In the genomic region with DNA sequence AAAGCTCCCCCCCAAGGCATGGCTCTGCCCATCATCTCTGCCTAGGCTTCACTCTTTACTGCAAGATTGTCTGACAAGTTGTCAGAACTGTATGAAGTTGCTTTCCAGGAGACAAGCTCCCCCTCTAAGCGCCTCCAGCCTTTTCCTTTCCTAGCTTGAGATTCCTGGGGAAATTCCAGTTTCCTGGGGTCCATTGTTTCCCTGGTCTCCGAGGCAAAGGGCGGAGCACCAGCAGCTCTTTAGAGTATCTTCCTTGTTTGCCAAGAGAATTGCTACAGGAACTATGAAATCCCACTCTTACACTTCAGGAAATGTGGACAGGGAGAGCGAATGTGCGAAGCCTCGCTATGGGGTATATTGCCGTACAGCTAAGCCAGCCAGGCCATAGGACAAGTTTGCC, we compare ENCODE assay signal across 14 mouse cellular contexts.
DNase-seq lines count a peak whose midpoint lies in the region; ATAC-seq and TF ChIP-seq lines count a peak whose summit lies in the region.
"Had no signal": no experiment of that assay in that cellular context is flagged by ENCODE, and none has a peak within 500 bp of the region (broad histone marks: within the 10 kb centered on the region; RNA-seq: fewer than 3 reads in every experiment).

No protein-coding gene starts in this region.

- H3K27ac ChIP-seq in lung, postnatal 0 days (ENCODE audit: low read length): 0 out of 2 replicates have a peak overlapping the region, but pooled peaks have one; percentile 3
- H3K27ac ChIP-seq: liver, embryonic 14.5 days had no signal

- TF ChIP-seq EP300 in lung, postnatal 0 days (IDR thresholded peaks at IDR 0.05): peak; percentile 52

- 33% methylated on average over 7 of the region's 7 CpGs for WGBS in lung, postnatal 0 days
- 50% methylated on average over 7 of the region's 7 CpGs for WGBS in lung, adult 2 months

- H3K27me3 ChIP-seq in lung, postnatal 0 days (replicated peaks; ENCODE audit: insufficient read depth, low read length): no peaks in the 10 kb centered on the region
- H3K27me3 ChIP-seq: megakaryocyte, embryonic 14.5 days had no signal

- H3K4me3 ChIP-seq in lung, postnatal 0 days (ENCODE audit: low read depth, low read length): no peak overlapping the region
- H3K4me3 ChIP-seq in lung, adult 2 months (replicated peaks; ENCODE audit: extremely low read depth, low read depth, low read length): no peak overlapping the region
- H3K4me3 ChIP-seq: megakaryocyte, embryonic 14.5 days; myocyte had no signal

- H3K9ac ChIP-seq in lung, postnatal 0 days (replicated peaks; ENCODE audit: low read depth): no peak overlapping the region
- H3K9ac ChIP-seq: liver, embryonic 14.5 days had no signal

- intact Hi-C loops in heart, postnatal 36 days (cut with DNase I): loop anchor here (1.0 kb wide), 1 partner anchor 108 kb away; the partner anchor contains the start of gene Tnfaip3
- intact Hi-C loops in heart, postnatal 10 days (cut with DNase I): loop anchor here (2.0 kb wide), 1 partner anchor 51 kb away; no protein-coding TSS in a partner anchor

- TF ChIP-seq POLR2A in lung, adult 2 months (IDR thresholded peaks at IDR 0.05; ENCODE audit: borderline replicate concordance, extremely low read depth, low read depth, low read length): no peak

- no peak overlapping the region for H3K4me2 ChIP-seq in lung, postnatal 0 days (replicated peaks; ENCODE audit: low read depth, low read length)

- peaks cover 7% of the 10 kb centered on the region; the same call in 1 of the 2 replicates for H3K4me1 ChIP-seq in lung, postnatal 0 days (ENCODE audit: insufficient read depth, low read depth, low read length)
- H3K4me1 ChIP-seq in lung, adult 2 months (ENCODE audit: control insufficient read depth, insufficient read depth, low read length): peaks cover 14% of the 10 kb centered on the region

- peak; percentile 49 for DNase-seq in heart, adult 8-10 months (ENCODE audit: low spot score)
- no peak for DNase-seq in heart, postnatal 36 days
- DNase-seq in lung, postnatal 0 days (ENCODE audit: low spot score): peak; percentile 56
- DNase-seq in lung, adult 2 months: no peak
- peak; percentile 31 to 32 for DNase-seq in heart, postnatal 10 days
- DNase-seq in lung, postnatal 25 days (ENCODE audit: low spot score): peak; percentile 36
- DNase-seq in right cerebral cortex, postnatal 4 days: no peak
- no peak for DNase-seq in layer of hippocampus, postnatal 25 days (ENCODE audit: extremely low spot score in 1 of 2, low spot score in 1 of 2)
- DNase-seq: adrenal gland, adult 2 months; cerebellum, postnatal 14 days; thymus, postnatal 14 days had no signal

- no peak; the same call in 1 of the 2 replicates for ATAC-seq in lung, postnatal 0 days

- no peaks in the 10 kb centered on the region for H3K9me3 ChIP-seq in lung, postnatal 0 days (ENCODE audit: low read length)
- H3K9me3 ChIP-seq: megakaryocyte, embryonic 14.5 days had no signal

- TF ChIP-seq CTCF in lung, postnatal 0 days (IDR thresholded peaks at IDR 0.05): no peak
- no peak for TF ChIP-seq CTCF in lung, adult 2 months (IDR thresholded peaks at IDR 0.05; ENCODE audit: insufficient read depth, low read length)

- H3K36me3 ChIP-seq in lung, postnatal 0 days (ENCODE audit: insufficient read depth, low read length): no peaks in the 10 kb centered on the region

Comparison
In these comparisons a context has a peak if more than half of its experiments do, and no peak if none do; other contexts are left out.
1. DNase-seq: peak in heart, adult 8-10 months (single experiment), lung, postnatal 0 days (single experiment), heart, postnatal 10 days (2 of 2) and lung, postnatal 25 days (single experiment); none in heart, postnatal 36 days (0 of 2), lung, adult 2 months (single experiment), right cerebral cortex, postnatal 4 days (single experiment) and layer of hippocampus, postnatal 25 days (0 of 2).